16 mouse cellular contexts compared by ENCODE assay signal in the genomic region with DNA sequence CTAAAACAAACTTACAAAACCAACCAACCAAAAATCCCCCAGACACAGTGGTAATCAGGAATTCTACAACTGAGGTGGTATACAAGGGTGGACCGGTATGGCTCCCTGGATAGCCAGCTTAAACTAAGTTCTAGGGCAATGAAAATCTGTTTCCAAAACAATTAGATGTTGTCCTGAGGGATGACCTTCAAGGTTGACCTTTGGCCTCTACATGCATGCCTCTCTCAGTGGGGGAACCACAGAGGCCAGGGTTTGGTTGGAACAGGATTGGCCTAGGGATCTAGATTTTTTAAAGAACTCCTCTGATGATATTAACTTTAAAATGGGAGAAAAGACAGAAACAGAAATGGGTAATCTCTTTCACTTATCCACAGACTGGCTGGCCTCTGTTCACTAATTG.
"Had no signal": no experiment of that assay in that cellular context is flagged by ENCODE, and none has a peak within 500 bp of the region (broad histone marks: within the 10 kb centered on the region; RNA-seq: fewer than 3 reads in every experiment).

No protein-coding gene starts in this region.

- H3K27ac ChIP-seq: macrophage; midbrain, embryonic 13.5 days; midbrain, embryonic 15.5 days; neural tube, embryonic 12.5 days; stomach, embryonic 15.5 days; stomach, postnatal 0 days had no signal

- H3K4me3 ChIP-seq: megakaryocyte, embryonic 14.5 days; midbrain, embryonic 13.5 days; midbrain, embryonic 15.5 days; neural tube, embryonic 12.5 days; stomach, embryonic 15.5 days had no signal

- DNase-seq: lung, adult 18-20 months; lung, embryonic 14.5 days; lung, postnatal 14 days; lung, postnatal 36 days; right cerebral cortex, postnatal 14 days; thymus, adult 2 months; thymus, postnatal 25 days; thymus, postnatal 4 days had no signal

- H3K9me3 ChIP-seq: megakaryocyte, embryonic 14.5 days; midbrain, embryonic 13.5 days; midbrain, embryonic 15.5 days; neural tube, embryonic 12.5 days; stomach, embryonic 15.5 days had no signal

- H3K36me3 ChIP-seq: midbrain, embryonic 13.5 days; midbrain, embryonic 15.5 days; neural tube, embryonic 12.5 days; stomach, embryonic 15.5 days had no signal

- H3K4me1 ChIP-seq: megakaryocyte, embryonic 14.5 days; midbrain, embryonic 13.5 days; midbrain, embryonic 15.5 days; neural tube, embryonic 12.5 days; stomach, embryonic 15.5 days had no signal

- H3K27me3 ChIP-seq: megakaryocyte, embryonic 14.5 days; midbrain, embryonic 13.5 days; midbrain, embryonic 15.5 days; neural tube, embryonic 12.5 days; stomach, embryonic 15.5 days had no signal

- H3K4me2 ChIP-seq: lung, embryonic 14.5 days; midbrain, embryonic 11.5 days; midbrain, embryonic 13.5 days; midbrain, embryonic 15.5 days; neural tube, embryonic 12.5 days; stomach, embryonic 15.5 days had no signal

- H3K9ac ChIP-seq: lung, embryonic 14.5 days; midbrain, embryonic 13.5 days; midbrain, embryonic 15.5 days; neural tube, embryonic 12.5 days; stomach, embryonic 15.5 days had no signal

- ATAC-seq: midbrain, embryonic 13.5 days; midbrain, embryonic 15.5 days had no signal
